Mouse (Mus musculus): ENCODE results near the gene Tfb1m. TPM values are rescaled to one million over a fixed set of nuclear protein-coding genes. Genes with fewer than 3 reads are reported as not detected.

Tfb1m gene
- total and polyA plus RNA-seq, 2 experiments from 2014 or later = 7.9 to 10.9 TPM

DNA sequence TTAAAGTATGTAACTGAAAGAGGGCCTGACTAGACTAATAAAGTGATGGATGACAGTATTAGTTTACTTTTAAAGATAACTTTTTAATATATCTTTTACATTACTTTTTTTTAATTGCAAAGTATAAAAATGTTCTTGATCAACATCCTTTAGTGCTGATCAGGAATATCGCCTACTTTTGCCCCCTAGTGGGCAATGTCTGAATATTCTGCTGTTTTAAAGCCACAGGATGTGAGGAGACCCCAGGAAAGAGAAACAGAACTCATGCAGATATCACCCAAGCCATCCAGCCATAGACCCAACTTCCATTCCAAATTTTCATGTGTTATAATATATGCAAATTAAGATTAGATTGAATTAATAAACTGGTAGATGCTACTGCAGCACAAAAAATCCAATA, 24.2 kb downstream of the Tfb1m start:
- 19% methylated on average over 1 of the region's 1 CpGs for WGBS
- no peaks in the 10 kb centered on the region for H3K4me1 ChIP-seq (ENCODE audit: insufficient read depth, low read length)
- H3K4me2 ChIP-seq (ENCODE audit: low read depth, low read length) = no peak overlapping the region
- DNase-seq (ENCODE audit: low spot score) (peak; percentile 77), ATAC-seq (no peak)
- no peaks in the 10 kb centered on the region for H3K9me3 ChIP-seq (ENCODE audit: low read length)
- H3K36me3 ChIP-seq (ENCODE audit: insufficient read depth, low read length) = no peaks in the 10 kb centered on the region
- no peak overlapping the region for H3K4me3 ChIP-seq (ENCODE audit: low read length)
- H3K27ac ChIP-seq = no peak overlapping the region
- no peaks in the 10 kb centered on the region for H3K27me3 ChIP-seq (ENCODE audit: insufficient read depth, low read length)
- TF ChIP-seq CTCF (IDR thresholded peaks at IDR 0.05; ENCODE audit: low read depth) = peak; percentile 70
- no peak overlapping the region for H3K9ac ChIP-seq (replicated peaks; ENCODE audit: low read length)

DNA sequence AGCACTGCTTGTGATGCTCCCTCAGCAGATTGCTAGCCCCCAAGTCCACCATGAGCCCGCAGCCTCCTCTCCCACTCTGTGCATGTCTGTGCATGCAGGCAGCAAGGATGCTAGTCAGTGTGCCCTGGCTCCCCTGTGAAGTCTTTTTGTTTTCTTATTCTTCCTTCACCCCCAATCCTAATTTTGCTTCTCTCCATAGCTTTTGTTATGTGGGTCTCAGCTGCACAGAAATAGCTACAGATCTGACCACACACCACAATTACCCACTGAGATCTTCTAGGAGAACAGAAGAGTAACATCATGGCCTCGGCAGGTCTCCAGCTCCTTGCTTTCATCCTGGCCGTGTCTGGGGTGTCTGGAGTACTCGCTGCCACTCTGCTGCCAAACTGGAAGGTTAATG, 25.3 kb downstream of the Tfb1m start, which contains the start of gene Cldn20:
Gene Cldn20 (plus strand): TSS at position 301 of the 400 bp plus-strand sequence.
- 78% methylated on average over 4 of the region's 4 CpGs for WGBS
- no peak for ATAC-seq
- TF ChIP-seq CTCF (IDR thresholded peaks at IDR 0.05; ENCODE audit: low read depth) = no peak

DNA sequence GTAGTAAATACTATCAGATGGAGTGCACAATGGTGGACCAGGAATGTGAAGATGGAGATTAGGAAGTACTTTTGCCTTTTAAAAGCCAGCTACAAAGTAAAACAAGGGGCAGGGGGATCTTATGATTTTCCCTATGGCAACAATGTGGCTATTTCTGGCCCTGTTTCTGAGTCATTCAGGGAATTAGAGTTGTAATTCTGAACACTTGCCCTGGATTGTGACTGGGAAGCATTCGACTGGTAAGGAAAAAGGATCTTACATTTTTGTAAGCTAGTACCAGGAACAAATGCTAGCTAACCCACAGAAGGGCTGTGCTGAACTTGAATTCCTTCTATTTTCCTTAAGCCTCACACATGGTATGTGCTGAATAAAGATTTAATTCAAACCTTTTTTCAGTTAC, 25.9 kb downstream of the Tfb1m start:
- no peaks in the 10 kb centered on the region for H3K9me3 ChIP-seq (ENCODE audit: low read length)
- H3K4me2 ChIP-seq (ENCODE audit: low read depth, low read length) = no peak overlapping the region
- H3K27ac ChIP-seq = no peak overlapping the region
- no peak overlapping the region for H3K9ac ChIP-seq (replicated peaks; ENCODE audit: low read length)
- TF ChIP-seq CTCF (IDR thresholded peaks at IDR 0.05; ENCODE audit: low read depth) = no peak
- H3K27me3 ChIP-seq (ENCODE audit: insufficient read depth, low read length) = no peaks in the 10 kb centered on the region
- no peaks in the 10 kb centered on the region for H3K4me1 ChIP-seq (ENCODE audit: insufficient read depth, low read length)
- no peak overlapping the region for H3K4me3 ChIP-seq (ENCODE audit: low read length)
- WGBS = 63% methylated on average over 1 of the region's 1 CpGs
- ATAC-seq = no peak
- no peaks in the 10 kb centered on the region for H3K36me3 ChIP-seq (ENCODE audit: insufficient read depth, low read length)
- DNase-seq (ENCODE audit: low spot score) = no peak

More for the DNA sequence above, 25.3 kb downstream of the Tfb1m start, which contains the start of gene Cldn20:
- Histone ChIP-seq H3K27ac (no peak within 1 kb of the TSS), H3K4me3 (ENCODE audit: low read length) (no peak within 1 kb of the TSS), H3K4me1 (ENCODE audit: insufficient read depth, low read length) (no peaks in the 10 kb centered on the region), H3K4me2 (ENCODE audit: low read depth, low read length) (no peak within 1 kb of the TSS), H3K36me3 (ENCODE audit: insufficient read depth, low read length) (no peaks in the 10 kb centered on the region), H3K9ac (replicated peaks; ENCODE audit: low read length) (no peak within 1 kb of the TSS), H3K9me3 (ENCODE audit: low read length) (no peaks in the 10 kb centered on the region), H3K27me3 (ENCODE audit: insufficient read depth, low read length) (no peaks in the 10 kb centered on the region)
- DNase-seq (ENCODE audit: low spot score) = no peak

DNA sequence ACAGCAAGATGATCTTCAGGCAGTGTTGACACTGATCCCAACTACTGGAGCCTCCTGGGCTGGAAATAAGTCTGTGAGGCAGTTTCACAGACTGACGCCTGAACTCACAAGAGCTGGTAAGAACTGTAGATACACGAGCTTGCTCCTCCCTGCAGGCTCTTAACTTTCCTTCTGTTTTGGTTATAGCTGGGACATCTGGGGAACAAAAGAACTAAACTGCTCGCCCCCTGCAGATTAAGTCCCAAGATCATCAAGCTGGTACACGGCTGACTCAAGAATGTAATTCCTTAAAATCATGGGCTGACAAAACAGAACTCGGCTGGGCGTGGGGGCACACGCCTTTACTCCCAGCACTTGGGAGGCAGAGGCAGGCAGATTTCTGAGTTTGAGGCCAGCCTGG, 27.0 kb downstream of the Tfb1m start:
- ATAC-seq (no peak), DNase-seq (ENCODE audit: low spot score) (no peak)
- Histone ChIP-seq H3K9ac (replicated peaks; ENCODE audit: low read length) (no peak overlapping the region), H3K4me1 (ENCODE audit: insufficient read depth, low read length) (no peaks in the 10 kb centered on the region), H3K4me3 (ENCODE audit: low read length) (no peak overlapping the region), H3K27me3 (ENCODE audit: insufficient read depth, low read length) (no peaks in the 10 kb centered on the region), H3K36me3 (ENCODE audit: insufficient read depth, low read length) (no peaks in the 10 kb centered on the region), H3K9me3 (ENCODE audit: low read length) (no peaks in the 10 kb centered on the region), H3K4me2 (ENCODE audit: low read depth, low read length) (no peak overlapping the region), H3K27ac (no peak overlapping the region)
- no peak for TF ChIP-seq CTCF (IDR thresholded peaks at IDR 0.05; ENCODE audit: low read depth)
- WGBS = 74% methylated on average over 7 of the region's 7 CpGs

DNA sequence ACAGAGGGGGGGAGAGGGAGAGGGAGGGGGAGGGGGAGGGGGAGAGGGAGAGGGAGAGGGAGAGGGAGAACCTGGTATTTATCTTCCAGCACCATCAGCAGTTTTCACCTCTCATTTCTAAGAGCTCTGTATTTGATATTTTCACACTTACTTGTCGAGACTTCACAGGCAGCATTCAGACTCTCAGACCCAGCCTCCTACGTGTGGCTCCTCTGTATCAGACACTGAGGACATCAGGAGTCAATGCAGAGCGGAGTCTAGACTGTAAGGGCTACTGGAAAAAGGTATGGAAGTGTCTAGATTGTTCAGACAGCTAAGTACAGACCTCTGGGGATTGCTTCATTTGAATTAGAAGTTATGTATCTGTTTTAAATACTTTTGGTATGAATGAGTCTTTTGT, 28.1 kb downstream of the Tfb1m start:
- H3K27me3 ChIP-seq (ENCODE audit: insufficient read depth, low read length) = no peaks in the 10 kb centered on the region
- no peak overlapping the region for H3K9ac ChIP-seq (replicated peaks; ENCODE audit: low read length)
- ATAC-seq (no peak), DNase-seq (ENCODE audit: low spot score) (no peak)
- no peaks in the 10 kb centered on the region for H3K4me1 ChIP-seq (ENCODE audit: insufficient read depth, low read length)
- H3K27ac ChIP-seq = no peak overlapping the region
- H3K36me3 ChIP-seq (ENCODE audit: insufficient read depth, low read length) = no peaks in the 10 kb centered on the region
- no peaks in the 10 kb centered on the region for H3K9me3 ChIP-seq (ENCODE audit: low read length)
- H3K4me2 ChIP-seq (ENCODE audit: low read depth, low read length) = no peak overlapping the region
- TF ChIP-seq CTCF (IDR thresholded peaks at IDR 0.05; ENCODE audit: low read depth) = no peak
- WGBS = 62% methylated on average over 3 of the region's 3 CpGs
- no peak overlapping the region for H3K4me3 ChIP-seq (ENCODE audit: low read length)

DNA sequence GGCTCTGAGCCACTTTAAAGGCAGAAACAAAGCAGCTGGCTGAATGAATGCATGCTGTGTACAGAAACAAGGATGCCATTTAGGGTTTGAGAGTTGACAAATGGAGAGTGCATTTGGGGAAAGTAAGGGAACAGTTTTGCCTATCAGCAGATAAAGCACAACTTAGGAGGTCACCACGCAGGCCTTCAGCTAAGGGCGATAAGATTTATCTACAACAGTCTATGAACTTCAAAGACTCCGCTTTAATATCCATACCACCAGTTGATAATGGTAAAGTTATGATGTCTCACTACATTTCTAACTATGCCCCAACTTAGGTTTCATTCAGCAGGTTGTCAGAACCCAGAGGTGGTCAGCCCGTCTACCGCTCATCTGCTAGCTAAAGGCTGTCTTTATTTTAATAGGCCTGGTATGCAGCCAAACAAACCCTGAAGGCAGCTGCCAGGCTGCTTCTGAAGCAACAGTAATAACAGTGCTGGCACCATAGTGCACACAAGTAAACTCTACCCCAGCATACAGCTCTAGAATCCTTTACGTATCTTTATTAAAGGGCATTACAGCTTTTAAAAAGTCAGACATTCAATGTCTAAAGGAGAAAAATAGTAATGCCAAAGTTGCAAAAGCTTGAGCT, 29.6 kb downstream of the Tfb1m start:
- H3K9ac ChIP-seq (replicated peaks; ENCODE audit: low read length) = no peak overlapping the region
- no peaks in the 10 kb centered on the region for H3K9me3 ChIP-seq (ENCODE audit: low read length)
- DNase-seq (ENCODE audit: low spot score) = peak; percentile 31
- ATAC-seq = no peak
- no peaks in the 10 kb centered on the region for H3K36me3 ChIP-seq (ENCODE audit: insufficient read depth, low read length)
- no peaks in the 10 kb centered on the region for H3K4me1 ChIP-seq (ENCODE audit: insufficient read depth, low read length)
- no peak for TF ChIP-seq CTCF (IDR thresholded peaks at IDR 0.05; ENCODE audit: low read depth)
- no peak overlapping the region for H3K27ac ChIP-seq
- 63% methylated on average over 6 of the region's 6 CpGs for WGBS
- H3K27me3 ChIP-seq (ENCODE audit: insufficient read depth, low read length) = no peaks in the 10 kb centered on the region
- H3K4me3 ChIP-seq (ENCODE audit: low read length) = no peak overlapping the region
- H3K4me2 ChIP-seq (ENCODE audit: low read depth, low read length) = no peak overlapping the region

DNA sequence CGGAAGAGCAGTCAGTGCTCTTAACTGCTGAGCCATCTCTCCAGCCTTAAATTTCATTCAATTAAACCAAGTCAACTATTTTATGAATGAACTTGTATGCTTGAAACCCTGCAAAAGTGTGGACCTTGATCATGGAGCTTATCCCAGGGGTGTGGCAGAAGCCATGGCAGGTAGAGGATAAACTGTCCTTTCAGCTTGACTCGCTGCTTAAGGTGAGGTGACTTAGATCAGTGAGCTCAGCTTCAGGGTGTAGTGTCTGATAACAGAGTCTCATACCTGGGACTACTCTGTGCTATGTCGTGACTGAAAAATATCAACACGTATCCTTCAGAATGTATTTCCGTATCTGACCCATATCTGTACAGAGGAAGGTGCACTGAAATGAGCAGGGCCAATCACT, 37.2 kb downstream of the Tfb1m start:
- H3K36me3 ChIP-seq (ENCODE audit: insufficient read depth, low read length) = no peaks in the 10 kb centered on the region
- H3K9ac ChIP-seq (replicated peaks; ENCODE audit: low read length) = no peak overlapping the region
- no peak overlapping the region for H3K4me3 ChIP-seq (ENCODE audit: low read length)
- TF ChIP-seq CTCF (IDR thresholded peaks at IDR 0.05; ENCODE audit: low read depth) = no peak
- H3K4me1 ChIP-seq (ENCODE audit: insufficient read depth, low read length) = no peaks in the 10 kb centered on the region
- no peak for DNase-seq (ENCODE audit: low spot score)
- no peak for ATAC-seq
- H3K27me3 ChIP-seq (ENCODE audit: insufficient read depth, low read length) = no peaks in the 10 kb centered on the region
- H3K4me2 ChIP-seq (ENCODE audit: low read depth, low read length) = no peak overlapping the region
- 95% methylated on average over 5 of the region's 5 CpGs for WGBS
- H3K9me3 ChIP-seq (ENCODE audit: low read length) = no peaks in the 10 kb centered on the region
- H3K27ac ChIP-seq = no peak overlapping the region
